Comparison of ENCODE assay signal across 16 mouse cellular contexts in the genomic region with DNA sequence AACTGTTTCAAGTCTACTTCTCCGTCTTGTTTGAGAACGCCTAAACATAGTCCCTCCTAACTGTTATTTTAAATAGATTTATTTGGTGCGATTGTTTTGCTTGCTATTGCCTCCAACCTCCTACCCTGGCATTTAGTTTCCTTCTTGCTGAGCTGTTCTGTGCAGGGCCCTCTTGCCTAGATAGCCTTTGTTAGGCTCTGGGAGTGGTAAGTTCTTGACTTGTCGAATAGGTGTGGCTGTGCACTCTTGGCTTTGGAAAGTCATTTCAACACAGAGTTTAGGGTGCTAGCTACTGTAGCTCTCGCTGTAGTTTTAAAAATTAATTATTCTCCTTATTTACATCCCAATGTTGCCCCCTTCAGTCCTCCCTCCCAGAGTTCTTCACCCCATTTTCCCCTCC.
"Had no signal": no experiment of that assay in that cellular context is flagged by ENCODE, and none has a peak within 500 bp of the region (broad histone marks: within the 10 kb centered on the region; RNA-seq: fewer than 3 reads in every experiment).

No protein-coding gene starts in this region.

- H3K36me3 ChIP-seq: liver, embryonic 15.5 days; neural tube, embryonic 12.5 days had no signal

- DNase-seq: liver; liver, embryonic 13.5 days; liver, postnatal 0 days; lung, postnatal 10 days; midbrain, embryonic 14.5 days; right cerebral cortex, postnatal 14 days; thymus, adult 18-20 months; thymus, postnatal 14 days; thymus, postnatal 36 days had no signal

- H3K4me3 ChIP-seq: liver, embryonic 13.5 days; liver, embryonic 15.5 days; lung, embryonic 15.5 days; megakaryocyte, embryonic 14.5 days; neural tube, embryonic 12.5 days had no signal

- H3K9me3 ChIP-seq: liver, embryonic 13.5 days; liver, embryonic 15.5 days; neural tube, embryonic 12.5 days had no signal

- H3K9ac ChIP-seq: liver, embryonic 13.5 days; liver, embryonic 15.5 days; liver, postnatal 0 days; lung, embryonic 15.5 days; neural tube, embryonic 12.5 days had no signal

- H3K27ac ChIP-seq: liver, embryonic 13.5 days; liver, embryonic 15.5 days; lung, embryonic 15.5 days; macrophage; neural tube, embryonic 12.5 days had no signal

- H3K4me2 ChIP-seq: liver, embryonic 11.5 days; liver, embryonic 13.5 days; liver, embryonic 15.5 days; lung, embryonic 15.5 days; midbrain, embryonic 11.5 days; neural tube, embryonic 12.5 days had no signal

- H3K4me1 ChIP-seq: liver, embryonic 13.5 days; liver, embryonic 15.5 days; megakaryocyte, embryonic 14.5 days; neural tube, embryonic 12.5 days had no signal

- ATAC-seq: liver, postnatal 0 days had no signal

- H3K27me3 ChIP-seq: liver, embryonic 13.5 days; liver, embryonic 15.5 days; lung, embryonic 15.5 days; megakaryocyte, embryonic 14.5 days; neural tube, embryonic 12.5 days had no signal
